Mouse (Mus musculus) embryonic facial prominence, embryonic 10.5 days (tissue): ENCODE measurements at regions not wholly inside any gene's neighbourhood (a gene's known extent, or its start where the extent isn't known, plus 50 kb on each side); places are given as distances from the start of the nearest gene placed in this dataset.

Experiments used
- DNase-seq: peaks from one replicate; pipeline ENCODE4 v3.0.0-alpha.2; 2017; ENCODE audit warnings: low spot score
- H3K27ac ChIP-seq: fragments of 300-500 bp; sonication (generic); replicated peaks from 2 replicates; pipeline ENCODE4 v1.5.1; 2016; ENCODE audit warnings: mild to moderate bottlenecking
- H3K27me3 ChIP-seq: fragments of 300-500 bp; sonication (generic); replicated peaks from 2 replicates; pipeline ENCODE4 v1.6.1; 2016; ENCODE audit warnings: low read depth, mild to moderate bottlenecking; ENCODE audit not compliant: poor library complexity, severe bottlenecking
- H3K36me3 ChIP-seq: fragments of 300-500 bp; sonication (generic); replicated peaks from 2 replicates; pipeline ENCODE4 v1.6.1; 2016; ENCODE audit warnings: mild to moderate bottlenecking, moderate library complexity
- H3K4me1 ChIP-seq: fragments of 300-500 bp; sonication (generic); 2 replicates; pipeline ENCODE4 v1.6.1; 2016
- H3K4me3 ChIP-seq: fragments of 300-500 bp; sonication (generic); 2 replicates; pipeline ENCODE4 v1.5.1; 2016; ENCODE audit warnings: mild to moderate bottlenecking, moderate library complexity
- H3K9me3 ChIP-seq: fragments of 300-500 bp; sonication (generic); 2 replicates; pipeline ENCODE4 v1.6.1; 2016; ENCODE audit warnings: mild to moderate bottlenecking
- WGBS: fragments of 180-500 bp; shearing (Covaris S2); methylation state at CpG from one replicate; pipeline ENCODE4 v1.1.7; 2016; 5-methylcytosine and 5-hydroxymethylcytosine counted together

DNA sequence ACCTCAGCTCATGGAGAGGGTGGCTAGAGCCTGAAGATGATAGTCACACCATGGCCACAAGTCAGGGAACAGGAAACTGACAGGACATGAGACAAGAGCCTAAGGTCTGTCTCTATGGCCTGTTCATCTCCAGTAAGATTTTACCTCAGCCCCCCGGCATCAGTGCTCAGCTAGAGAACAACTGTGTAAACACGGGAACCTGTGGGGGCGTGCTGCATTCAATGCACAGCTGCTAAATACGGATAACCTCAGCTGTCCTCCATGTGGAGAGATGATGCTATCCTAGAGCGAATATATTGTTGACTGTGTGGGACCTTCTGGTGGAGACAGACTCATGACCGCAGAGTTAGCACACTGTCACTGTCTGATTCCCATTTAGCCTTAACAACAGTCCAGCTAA lies 76.4 kb upstream of the Eef1e1 start:
- Histone ChIP-seq H3K27me3 (no peaks in the 10 kb centered on the region), H3K27ac (no peak overlapping the region), H3K4me1 (no peaks in the 10 kb centered on the region), H3K36me3 (no peaks in the 10 kb centered on the region), H3K9me3 (no peaks in the 10 kb centered on the region), H3K4me3 (no peak overlapping the region)
- no peak for DNase-seq
- 81% methylated on average over 6 of the region's 6 CpGs for WGBS

DNA sequence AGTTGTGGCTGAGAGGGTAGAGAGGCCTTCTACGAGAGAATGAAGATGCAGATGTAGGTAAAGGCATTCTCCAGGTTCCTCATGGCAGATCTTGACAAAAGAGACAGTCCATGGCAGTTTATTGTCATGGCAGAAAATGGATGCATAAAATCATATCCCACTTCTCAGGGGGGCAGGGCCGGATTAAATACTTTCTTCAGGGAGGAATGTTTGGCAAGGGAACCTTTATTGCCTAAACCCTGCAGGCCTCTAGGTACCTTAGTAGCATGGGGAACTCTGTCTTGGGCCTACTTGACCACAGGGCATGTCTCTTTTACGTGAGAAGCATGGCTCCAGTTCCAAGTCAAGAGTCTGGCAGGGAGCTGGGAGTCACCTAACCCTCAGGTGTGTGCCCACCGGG lies 74.4 kb upstream of the Eef1e1 start:
- Histone ChIP-seq H3K4me1 (no peaks in the 10 kb centered on the region), H3K9me3 (no peaks in the 10 kb centered on the region), H3K4me3 (no peak overlapping the region), H3K36me3 (no peaks in the 10 kb centered on the region), H3K27me3 (no peaks in the 10 kb centered on the region), H3K27ac (no peak overlapping the region)
- DNase-seq = no peak
- 86% methylated on average over 4 of the region's 4 CpGs for WGBS

DNA sequence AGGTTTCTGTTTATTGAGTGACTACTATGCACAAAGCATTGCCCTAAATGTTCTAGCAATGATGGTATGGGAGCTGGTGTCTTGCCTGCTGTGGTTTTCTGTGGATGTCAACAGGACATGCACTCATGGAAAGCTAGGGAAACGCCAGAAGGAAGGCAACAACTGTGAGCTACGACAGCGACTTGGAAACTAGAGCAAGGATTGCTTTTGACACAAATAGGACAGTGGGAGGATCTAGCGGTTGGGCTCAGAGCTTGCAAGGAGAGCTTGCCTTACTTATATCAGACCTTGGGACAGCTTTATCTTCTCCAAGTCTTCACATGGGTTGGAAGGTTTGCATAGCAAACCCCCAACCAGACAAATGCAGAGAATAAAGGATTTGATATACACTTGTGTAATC lies 66.6 kb upstream of the Eef1e1 start:
- WGBS = 91% methylated on average over 4 of the region's 4 CpGs
- H3K36me3 ChIP-seq = no peaks in the 10 kb centered on the region
- H3K4me3 ChIP-seq = no peak overlapping the region
- no peak for DNase-seq
- H3K27me3 ChIP-seq = no peaks in the 10 kb centered on the region
- no peaks in the 10 kb centered on the region for H3K4me1 ChIP-seq
- no peaks in the 10 kb centered on the region for H3K9me3 ChIP-seq
- H3K27ac ChIP-seq = no peak overlapping the region

GRCm38 (mm10) chr13:38721166-38721565 lies 62.3 kb upstream of the Eef1e1 start:
- DNase-seq = no peak
- WGBS = 95% methylated on average over 3 of the region's 3 CpGs
- H3K4me1 ChIP-seq = no peaks in the 10 kb centered on the region
- no peaks in the 10 kb centered on the region for H3K27me3 ChIP-seq
- no peaks in the 10 kb centered on the region for H3K9me3 ChIP-seq
- H3K27ac ChIP-seq = no peak overlapping the region
- H3K4me3 ChIP-seq = no peak overlapping the region
- H3K36me3 ChIP-seq = no peaks in the 10 kb centered on the region

GRCm38 (mm10) chr13:38714838-38715237 lies 56.0 kb upstream of the Eef1e1 start:
- Histone ChIP-seq H3K27ac (no peak overlapping the region), H3K4me3 (no peak overlapping the region), H3K4me1 (no peaks in the 10 kb centered on the region), H3K27me3 (no peaks in the 10 kb centered on the region), H3K36me3 (no peaks in the 10 kb centered on the region), H3K9me3 (no peaks in the 10 kb centered on the region)
- 88% methylated on average over 5 of the region's 5 CpGs for WGBS
- no peak for DNase-seq
